Mouse (Mus musculus): ENCODE results near the gene Atcay. TPM values are rescaled to one million over a fixed set of nuclear protein-coding genes. Genes with fewer than 3 reads are reported as not detected.
"Not testable (repeated sequence)": the region's sequence is repeated elsewhere in the genome, so short reads cannot be mapped to it uniquely, and the experiment has no call there.

The Atcay gene
- polyA plus RNA-seq, 1 experiment from 2014 or later, result 1.5 TPM

DNA sequence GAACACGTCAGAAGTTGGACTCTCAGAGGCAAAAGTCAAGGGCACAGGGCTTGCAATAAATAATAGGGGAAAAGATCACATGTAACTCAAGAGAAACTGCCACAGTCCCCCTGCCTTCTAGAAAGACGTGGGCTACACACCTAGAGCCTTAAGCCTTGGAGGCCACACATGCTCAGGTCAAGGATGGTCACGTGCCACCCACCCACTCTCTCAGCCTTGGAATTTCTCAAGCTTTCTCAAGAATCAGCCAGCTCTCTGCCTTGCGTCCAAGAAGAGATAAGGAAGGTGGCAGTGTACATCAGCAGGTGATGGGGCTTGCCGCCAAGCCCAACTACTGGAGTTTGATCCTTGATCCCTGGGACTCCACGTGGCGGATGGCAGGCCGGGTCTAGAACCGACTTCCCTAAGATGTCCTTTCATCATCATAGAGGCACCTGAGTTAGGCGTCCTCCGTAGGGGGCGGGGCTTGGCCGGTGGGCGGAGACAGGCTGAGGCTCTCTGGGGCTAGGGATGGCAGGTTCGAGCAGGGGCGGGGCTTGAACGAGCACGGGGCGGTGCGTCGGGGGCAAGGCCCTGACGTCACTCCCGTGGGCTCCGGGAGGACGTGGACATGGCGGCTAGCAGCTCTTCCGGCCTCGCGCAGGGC is 2.1 kb upstream of the Atcay start, which contains the start of gene Zfr2:
Gene Zfr2 (plus strand): TSS at position 576 of the 646 bp plus-strand sequence.
- Histone ChIP-seq H3K9me3 (ENCODE audit: control insufficient read depth, low read length) (no peaks in the 10 kb centered on the region), H3K4me3 (ENCODE audit: low read length) (peak within 1 kb of the TSS; percentile 78), H3K4me1 (ENCODE audit: control insufficient read depth, insufficient read depth, low read length) (peaks cover 24% of the 10 kb centered on the region), H3K27me3 (replicated peaks; ENCODE audit: control insufficient read depth, insufficient read depth, low read length) (peaks cover 15% of the 10 kb centered on the region), H3K27ac (ENCODE audit: low read length) (peak within 1 kb of the TSS; percentile 77), H3K4me2 (ENCODE audit: low read depth, low read length) (peak within 1 kb of the TSS; percentile 79), H3K36me3 (ENCODE audit: control insufficient read depth, insufficient read depth, low read length) (no peaks in the 10 kb centered on the region), H3K9ac (ENCODE audit: low read depth, low read length) (peak within 1 kb of the TSS; percentile 86)
- ATAC-seq, result peak; percentile 90
- WGBS, result 7% methylated on average over 29 of the region's 29 CpGs

DNA sequence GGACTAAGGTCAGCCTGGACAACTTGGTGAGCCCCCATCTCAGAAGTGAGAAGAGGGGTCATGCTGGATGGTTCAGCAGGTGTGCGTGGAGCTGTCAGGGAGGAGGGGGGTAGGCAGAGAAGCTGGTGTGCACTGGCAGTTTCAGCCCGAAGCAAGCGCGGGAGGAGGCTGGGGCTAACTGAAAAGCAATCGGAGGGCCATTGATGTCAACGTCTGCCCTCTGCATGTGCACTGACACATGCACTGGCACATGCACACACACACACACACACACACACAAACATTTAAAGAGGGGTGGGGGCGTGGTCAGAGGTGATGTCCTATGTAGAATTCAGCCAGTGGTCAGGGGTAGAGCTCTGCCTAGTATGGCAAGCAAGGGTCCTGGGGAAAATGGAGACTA is 803 bp upstream of the Atcay start:
- WGBS, result 56% methylated on average over 7 of the region's 7 CpGs
- Histone ChIP-seq H3K9ac (ENCODE audit: low read depth, low read length) (no peak overlapping the region), H3K27ac (ENCODE audit: low read length) (no peak overlapping the region), H3K36me3 (ENCODE audit: control insufficient read depth, insufficient read depth, low read length) (no peaks in the 10 kb centered on the region), H3K27me3 (replicated peaks; ENCODE audit: control insufficient read depth, insufficient read depth, low read length) (peaks cover 15% of the 10 kb centered on the region), H3K4me3 (ENCODE audit: low read length) (no peak overlapping the region), H3K9me3 (ENCODE audit: control insufficient read depth, low read length) (no peaks in the 10 kb centered on the region), H3K4me2 (ENCODE audit: low read depth, low read length) (no peak overlapping the region), H3K4me1 (ENCODE audit: control insufficient read depth, insufficient read depth, low read length) (peaks cover 24% of the 10 kb centered on the region)
- ATAC-seq, result no peak

DNA sequence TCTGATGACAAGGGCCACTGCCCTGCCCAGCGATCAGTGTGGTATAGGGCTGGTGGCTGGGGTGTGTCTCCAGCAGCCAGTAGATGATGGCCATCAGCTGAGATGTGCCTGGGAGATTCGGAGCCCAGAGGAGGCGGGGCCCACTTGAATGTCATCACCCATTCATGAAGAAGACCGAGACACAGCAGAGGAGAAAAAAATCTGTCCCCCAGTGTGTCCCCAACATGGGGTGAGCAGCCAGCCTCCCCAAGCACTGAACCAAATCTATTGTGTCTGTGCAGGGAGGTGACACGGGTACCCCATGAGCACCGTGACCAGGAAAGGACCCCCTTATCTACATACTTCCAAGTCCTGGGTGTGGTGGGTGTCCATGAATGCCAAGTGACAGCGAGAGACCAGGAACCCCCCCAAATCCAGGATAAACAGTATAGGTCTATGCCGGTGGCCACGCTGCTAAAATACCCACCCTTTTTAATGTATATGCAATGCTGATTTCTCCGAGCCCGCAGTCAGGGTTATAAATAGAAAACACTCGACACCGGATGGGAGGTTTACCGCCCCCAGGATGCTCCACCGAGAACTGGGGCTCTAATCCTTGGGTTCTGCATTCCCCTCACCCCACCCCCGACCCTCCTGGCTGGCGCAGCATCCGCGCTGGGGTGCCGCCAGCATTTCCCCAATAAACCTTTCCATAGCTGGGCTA is 747 bp downstream of the Atcay start:
- Histone ChIP-seq H3K9me3 (ENCODE audit: control insufficient read depth, low read length) (no peaks in the 10 kb centered on the region), H3K4me3 (ENCODE audit: low read length) (peak overlapping the region; percentile 15), H3K4me1 (ENCODE audit: control insufficient read depth, insufficient read depth, low read length) (peaks cover 24% of the 10 kb centered on the region), H3K36me3 (ENCODE audit: control insufficient read depth, insufficient read depth, low read length) (no peaks in the 10 kb centered on the region), H3K4me2 (ENCODE audit: low read depth, low read length) (0 out of 2 replicates have a peak overlapping the region, but pooled peaks have one; percentile 9), H3K27ac (ENCODE audit: low read length) (no peak overlapping the region), H3K27me3 (replicated peaks; ENCODE audit: control insufficient read depth, insufficient read depth, low read length) (peaks cover 15% of the 10 kb centered on the region), H3K9ac (ENCODE audit: low read depth, low read length) (peak overlapping the region; percentile 24; the same call in 1 of the 2 replicates)
- ATAC-seq, result no peak
- 16% methylated on average over 20 of the region's 20 CpGs for WGBS

DNA sequence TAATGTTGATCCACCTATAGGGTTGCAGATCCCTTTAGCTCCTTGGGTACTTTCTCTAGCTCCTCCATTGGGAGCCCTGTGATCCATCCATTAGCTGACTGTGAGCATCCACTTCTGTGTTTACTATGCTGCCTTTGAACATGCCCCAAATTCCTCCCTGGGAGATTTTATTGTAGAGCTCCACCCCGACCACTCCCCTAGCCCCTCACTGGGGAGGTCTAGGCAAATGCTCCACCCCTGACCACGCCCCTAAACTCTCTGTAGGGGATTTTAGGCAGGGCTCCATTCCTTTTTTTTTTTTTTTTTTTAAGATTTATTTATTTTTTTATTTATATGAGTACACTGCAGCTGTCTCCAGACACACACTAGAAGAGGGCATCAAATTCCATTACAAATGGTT is 6.9 kb downstream of the Atcay start:
- not testable (repeated sequence) for H3K4me2 ChIP-seq (ENCODE audit: low read depth, low read length); H3K27ac ChIP-seq (ENCODE audit: low read length); H3K27me3 ChIP-seq (replicated peaks; ENCODE audit: control insufficient read depth, insufficient read depth, low read length); H3K9me3 ChIP-seq (ENCODE audit: control insufficient read depth, low read length); H3K4me1 ChIP-seq (ENCODE audit: control insufficient read depth, insufficient read depth, low read length); ATAC-seq; H3K4me3 ChIP-seq (ENCODE audit: low read length); H3K9ac ChIP-seq (ENCODE audit: low read depth, low read length); H3K36me3 ChIP-seq (ENCODE audit: control insufficient read depth, insufficient read depth, low read length)
- 60% methylated on average over 2 of the region's 2 CpGs for WGBS

DNA sequence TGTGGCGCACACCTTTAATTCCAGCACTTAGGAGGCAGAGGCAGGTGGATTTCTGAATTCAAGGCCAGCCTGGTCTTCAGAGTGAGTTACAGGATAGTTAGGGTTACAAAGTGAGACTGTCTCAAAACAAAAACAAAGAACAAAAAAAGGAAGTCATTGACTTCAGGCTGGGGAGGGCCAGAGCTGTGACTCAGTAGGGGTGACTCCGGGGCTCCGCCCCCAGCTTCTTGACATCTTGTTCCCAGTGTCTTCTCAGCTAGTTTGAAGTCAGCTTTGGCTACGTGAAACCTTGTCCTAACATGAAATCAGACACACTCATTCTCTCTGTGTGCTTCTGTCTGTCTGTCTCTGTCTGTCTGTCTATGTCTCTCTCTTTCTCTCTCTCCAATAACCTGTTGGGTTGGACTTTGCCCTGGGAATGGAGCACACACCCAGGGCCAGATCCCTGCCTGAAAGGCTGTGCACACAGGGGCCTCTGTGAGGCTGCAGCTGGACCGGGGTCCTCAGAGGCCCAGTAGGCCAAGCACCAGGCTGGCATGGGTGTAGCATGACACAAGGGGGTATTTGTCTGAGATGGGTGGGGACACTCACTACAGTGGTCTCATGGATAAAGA is 9.1 kb downstream of the Atcay start:
- ATAC-seq, result peak; percentile 88
- H3K36me3 ChIP-seq (ENCODE audit: control insufficient read depth, insufficient read depth, low read length), result no peaks in the 10 kb centered on the region
- WGBS, result 77% methylated on average over 5 of the region's 5 CpGs

DNA sequence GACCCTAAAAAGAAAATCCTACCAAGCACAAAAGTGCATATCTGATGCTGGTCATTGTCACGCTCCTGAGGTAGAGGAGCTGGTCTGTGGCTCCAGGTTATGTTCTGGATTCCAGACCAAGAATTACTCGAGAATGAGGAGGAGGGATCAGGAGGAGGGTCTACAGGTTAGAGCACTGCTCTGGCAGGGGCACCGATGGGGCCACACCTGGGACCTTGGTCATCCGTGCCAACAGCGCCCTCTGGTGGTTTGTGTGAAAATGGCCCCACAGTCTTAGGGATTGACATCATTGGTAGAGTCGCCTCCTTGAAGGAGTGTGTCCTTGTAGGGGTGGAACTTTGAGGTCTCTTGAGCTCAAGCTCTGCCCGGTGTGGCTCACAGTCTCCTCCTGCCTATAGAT is 12.7 kb downstream of the Atcay start:
- no peaks in the 10 kb centered on the region for H3K27me3 ChIP-seq (replicated peaks; ENCODE audit: control insufficient read depth, insufficient read depth, low read length)
- no peaks in the 10 kb centered on the region for H3K36me3 ChIP-seq (ENCODE audit: control insufficient read depth, insufficient read depth, low read length)
- no peaks in the 10 kb centered on the region; the same call in 1 of the 2 replicates for H3K4me1 ChIP-seq (ENCODE audit: control insufficient read depth, insufficient read depth, low read length)
- no peaks in the 10 kb centered on the region for H3K9me3 ChIP-seq (ENCODE audit: control insufficient read depth, low read length)
- no peak overlapping the region for H3K27ac ChIP-seq (ENCODE audit: low read length)
- WGBS, result 27% methylated on average over 7 of the region's 7 CpGs
- H3K4me2 ChIP-seq (ENCODE audit: low read depth, low read length), result no peak overlapping the region
- peak; percentile 55 for ATAC-seq
- no peak overlapping the region for H3K4me3 ChIP-seq (ENCODE audit: low read length)
- no peak overlapping the region for H3K9ac ChIP-seq (ENCODE audit: low read depth, low read length)

More for the DNA sequence above, 9.1 kb downstream of the Atcay start:
- H3K27me3 ChIP-seq (replicated peaks; ENCODE audit: control insufficient read depth, insufficient read depth, low read length), result no peaks in the 10 kb centered on the region
- no peaks in the 10 kb centered on the region; the same call in 1 of the 2 replicates for H3K4me1 ChIP-seq (ENCODE audit: control insufficient read depth, insufficient read depth, low read length)
- H3K9me3 ChIP-seq (ENCODE audit: control insufficient read depth, low read length), result no peaks in the 10 kb centered on the region
- no peak overlapping the region for H3K4me3 ChIP-seq (ENCODE audit: low read length)
- H3K27ac ChIP-seq (ENCODE audit: low read length), result peak overlapping the region; percentile 80
- no peak overlapping the region; the same call in 1 of the 2 replicates for H3K4me2 ChIP-seq (ENCODE audit: low read depth, low read length)
- H3K9ac ChIP-seq (ENCODE audit: low read depth, low read length), result 0 out of 2 replicates have a peak overlapping the region, but pooled peaks have one; percentile 3

DNA sequence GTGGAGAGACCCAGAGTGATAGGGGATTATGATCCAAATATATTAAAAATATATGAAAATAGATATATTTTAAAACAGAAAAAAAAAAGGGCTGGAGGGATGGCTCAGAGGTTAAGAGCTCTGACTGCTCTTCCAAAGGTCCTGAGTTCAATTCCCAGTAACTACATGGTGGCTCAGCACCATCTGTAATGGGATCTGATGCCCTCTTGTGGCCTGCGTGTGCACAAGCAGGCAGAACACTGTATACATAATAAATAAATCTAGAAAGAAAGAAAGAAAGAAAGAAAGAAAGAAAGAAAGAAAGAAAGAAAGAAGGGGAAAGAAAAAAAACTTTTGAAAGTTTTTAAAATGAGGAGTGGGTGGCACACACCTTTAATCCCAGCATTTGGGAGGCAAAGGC is 13.4 kb downstream of the Atcay start:
- not testable (repeated sequence) for ATAC-seq; H3K9ac ChIP-seq (ENCODE audit: low read depth, low read length)
- 26% methylated on average over 1 of the region's 1 CpGs for WGBS

DNA sequence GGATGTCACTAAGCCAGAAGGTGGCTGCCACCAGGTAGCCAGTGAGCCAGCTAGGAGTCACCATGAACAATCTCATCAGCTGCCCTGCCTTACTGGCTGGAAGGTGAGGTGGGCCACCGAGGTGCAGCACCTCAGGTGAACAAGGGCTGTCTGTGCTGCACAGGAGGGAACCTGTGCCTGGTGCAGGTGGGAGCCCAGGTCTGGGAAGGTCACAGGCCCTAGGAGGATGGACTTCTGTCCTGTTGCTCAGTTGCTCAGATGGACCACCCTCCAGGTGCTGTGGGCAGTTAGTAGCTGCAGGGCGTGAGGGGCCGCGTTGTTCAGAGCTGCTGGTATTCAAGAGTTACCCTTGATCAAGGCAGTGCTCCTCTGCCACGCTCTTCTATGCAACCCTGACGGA is 13.8 kb downstream of the Atcay start:
- Histone ChIP-seq H3K9me3 (ENCODE audit: control insufficient read depth, low read length) (no peaks in the 10 kb centered on the region), H3K27me3 (replicated peaks; ENCODE audit: control insufficient read depth, insufficient read depth, low read length) (no peaks in the 10 kb centered on the region), H3K36me3 (ENCODE audit: control insufficient read depth, insufficient read depth, low read length) (no peaks in the 10 kb centered on the region), H3K27ac (ENCODE audit: low read length) (no peak overlapping the region), H3K4me3 (ENCODE audit: low read length) (no peak overlapping the region), H3K4me2 (ENCODE audit: low read depth, low read length) (no peak overlapping the region), H3K4me1 (ENCODE audit: control insufficient read depth, insufficient read depth, low read length) (no peaks in the 10 kb centered on the region; the same call in 1 of the 2 replicates), H3K9ac (ENCODE audit: low read depth, low read length) (no peak overlapping the region)
- ATAC-seq, result no peak
- WGBS, result 86% methylated on average over 6 of the region's 6 CpGs

More for the DNA sequence above, 13.4 kb downstream of the Atcay start:
- H3K27me3 ChIP-seq (replicated peaks; ENCODE audit: control insufficient read depth, insufficient read depth, low read length); H3K9me3 ChIP-seq (ENCODE audit: control insufficient read depth, low read length); H3K27ac ChIP-seq (ENCODE audit: low read length); H3K36me3 ChIP-seq (ENCODE audit: control insufficient read depth, insufficient read depth, low read length); H3K4me2 ChIP-seq (ENCODE audit: low read depth, low read length); H3K4me1 ChIP-seq (ENCODE audit: control insufficient read depth, insufficient read depth, low read length); H3K4me3 ChIP-seq (ENCODE audit: low read length): not testable (repeated sequence)

- H3K4me1 ChIP-seq (ENCODE audit: control insufficient read depth, insufficient read depth, low read length), result no peaks in the 10 kb centered on the region
- no peaks in the 10 kb centered on the region for H3K36me3 ChIP-seq (ENCODE audit: control insufficient read depth, insufficient read depth, low read length)
- no peak for ATAC-seq
- no peak overlapping the region for H3K27ac ChIP-seq (ENCODE audit: low read length)
- no peaks in the 10 kb centered on the region for H3K27me3 ChIP-seq (replicated peaks; ENCODE audit: control insufficient read depth, insufficient read depth, low read length)
- H3K9ac ChIP-seq (ENCODE audit: low read depth, low read length), result no peak overlapping the region
- WGBS, result 88% methylated on average over 6 of the region's 6 CpGs
- H3K4me2 ChIP-seq (ENCODE audit: low read depth, low read length), result no peak overlapping the region
- no peaks in the 10 kb centered on the region for H3K9me3 ChIP-seq (ENCODE audit: control insufficient read depth, low read length)
- H3K4me3 ChIP-seq (ENCODE audit: low read length), result no peak overlapping the region
Observed at GRCm38 (mm10) chr10:81216260-81216659, 14.4 kb downstream of the Atcay start.
